Mouse (Mus musculus): ENCODE measurements around the gene Rab11fip4.

GRCm38 (mm10) chr11:79663570-79663969, 72.6 kb downstream of the Rab11fip4 start:
- TF ChIP-seq GATA1 (IDR thresholded peaks at IDR 0.05; ENCODE audit: borderline replicate concordance, low read length) (no peak), FLI1 (IDR thresholded peaks at IDR 0.05; ENCODE audit: low read length) (no peak)

Data from megakaryocyte, embryonic 14.5 days (primary cell).